Mouse (Mus musculus) liver, adult 2 months (tissue): Measurements from ENCODE around the gene Pou2af1.

Experiments
- CTCF ChIP-seq: fragments of 200-500 bp; IDR thresholded peaks from 2 replicates; pipeline ENCODE4 v1.5.1; 2011; ENCODE audit warnings: low read depth, low read length, control low read depth
- POLR2A ChIP-seq: fragments of 200-500 bp; IDR thresholded peaks from 2 replicates; pipeline ENCODE4 v1.6.1; 2011; ENCODE audit warnings: low read length, control low read depth; ENCODE audit not compliant: insufficient read depth; ENCODE audit errors: extremely low read depth

DNA sequence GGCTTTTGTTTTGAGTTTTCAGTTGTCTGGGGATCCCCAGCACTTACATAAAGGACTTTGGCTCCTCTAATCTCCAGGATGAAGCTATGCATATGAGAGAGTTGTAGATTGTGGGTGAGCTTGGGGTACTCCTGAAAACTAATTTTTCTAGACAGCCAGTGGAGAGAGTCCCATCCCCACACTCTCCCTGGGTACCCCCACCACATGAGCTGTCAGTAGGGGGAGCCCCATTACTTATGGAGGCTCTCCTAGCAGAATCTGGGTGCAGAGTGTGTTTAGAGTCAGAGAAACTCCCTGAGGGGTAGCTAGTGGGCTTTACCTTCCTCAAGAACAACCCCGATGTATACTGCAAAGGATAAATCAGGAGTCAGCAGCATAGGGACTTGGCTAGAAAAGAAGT lies 35.2 kb upstream of the Pou2af1 start:
- TF ChIP-seq CTCF: no peak
- TF ChIP-seq POLR2A: no peak
